Mouse (Mus musculus) B cell, adult 62 days (primary cell): ENCODE data around the gene Olfr329-ps. TPM values are rescaled to one million over a fixed set of nuclear protein-coding genes. Genes with fewer than 3 reads are reported as not detected.

Experiments used
- total RNA-seq: library from RNA; stranded (reverse); gene quantifications from 4 replicates; pipeline ENCODE4 v1.2.4, GENCODE M21; 2023

Gene Olfr329-ps
- not detected in 4 replicates for total RNA-seq

DNA sequence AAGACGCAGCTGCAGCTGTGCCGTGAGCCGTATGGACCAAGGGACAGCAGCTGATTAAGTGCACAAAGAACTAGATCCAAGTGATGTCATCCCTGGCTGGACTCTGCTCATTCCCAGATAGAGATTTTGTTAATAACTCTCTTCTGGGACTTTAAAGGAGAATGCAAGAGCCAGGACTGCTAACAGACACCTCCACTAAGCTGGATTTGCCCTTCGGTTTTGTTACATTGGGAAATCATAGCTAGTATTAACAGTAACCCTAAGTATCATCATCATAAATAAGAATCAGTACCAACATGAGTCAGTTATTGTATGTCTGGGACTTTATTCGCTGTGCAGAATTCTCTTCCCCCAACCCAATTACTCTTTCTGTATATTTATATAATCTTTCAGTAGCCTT, at the start of gene Olfr329-ps:
TSS of gene Olfr329-ps (minus strand) at position 101 of the 400 bp plus-strand sequence.

GRCm38 (mm10) chr11:58594814-58595213, 48.6 kb upstream of the Olfr329-ps start, which contains the start of gene Olfr324:
Gene Olfr324 (plus strand): TSS chr11:58595114.

GRCm38 (mm10) chr11:58577430-58577829, 31.2 kb upstream of the Olfr329-ps start, which contains the start of gene Olfr325:
Gene Olfr325 (plus strand): TSS chr11:58577730.

DNA sequence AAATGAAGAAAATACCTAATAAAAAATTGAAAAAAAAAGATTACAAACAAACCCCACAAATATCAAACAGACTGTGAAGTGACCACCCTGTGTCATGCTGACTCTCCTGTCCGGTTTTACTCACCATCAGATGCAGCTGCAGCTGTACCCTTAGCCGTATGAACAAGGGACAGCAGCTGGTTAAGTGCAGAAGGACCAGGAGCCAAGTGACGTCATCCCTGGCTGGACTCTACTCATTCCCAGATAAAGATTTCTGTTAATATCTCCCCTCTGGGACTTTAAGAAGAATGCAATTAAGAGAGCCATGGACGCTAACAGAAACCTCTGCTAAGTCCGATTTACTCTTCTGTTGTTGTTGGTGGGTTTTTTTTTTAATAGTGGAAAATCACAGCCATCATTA, 24.2 kb upstream of the Olfr329-ps start, which contains the start of gene Olfr224:
TSS of gene Olfr224 (minus strand) at position 149 of the 400 bp plus-strand sequence.

DNA sequence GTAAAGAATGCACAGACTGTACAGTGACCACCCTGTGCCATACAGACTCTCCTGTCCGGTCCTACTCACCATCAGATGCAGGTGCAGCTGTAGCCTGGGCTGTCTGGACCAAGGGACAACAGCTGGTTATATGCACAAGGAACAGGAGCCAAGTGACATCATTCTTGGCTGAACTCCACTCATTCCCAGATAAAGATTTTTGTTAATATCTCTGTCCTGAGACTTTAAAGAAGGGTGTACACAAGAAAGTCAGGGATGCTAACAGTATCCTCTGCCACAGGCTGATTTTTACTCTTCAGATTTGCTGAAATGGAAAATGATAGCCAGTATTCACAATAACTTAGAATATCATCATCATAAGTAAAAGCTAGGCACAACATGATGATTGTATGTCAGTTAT, 9.3 kb upstream of the Olfr329-ps start, which contains the start of gene Olfr328:
TSS of gene Olfr328 (minus strand) at position 101 of the 400 bp plus-strand sequence.

GRCm38 (mm10) chr11:58534736-58535135, 11.5 kb downstream of the Olfr329-ps start, which contains the start of gene Olfr330:
Gene Olfr330 (minus strand): TSS chr11:58534836.

DNA sequence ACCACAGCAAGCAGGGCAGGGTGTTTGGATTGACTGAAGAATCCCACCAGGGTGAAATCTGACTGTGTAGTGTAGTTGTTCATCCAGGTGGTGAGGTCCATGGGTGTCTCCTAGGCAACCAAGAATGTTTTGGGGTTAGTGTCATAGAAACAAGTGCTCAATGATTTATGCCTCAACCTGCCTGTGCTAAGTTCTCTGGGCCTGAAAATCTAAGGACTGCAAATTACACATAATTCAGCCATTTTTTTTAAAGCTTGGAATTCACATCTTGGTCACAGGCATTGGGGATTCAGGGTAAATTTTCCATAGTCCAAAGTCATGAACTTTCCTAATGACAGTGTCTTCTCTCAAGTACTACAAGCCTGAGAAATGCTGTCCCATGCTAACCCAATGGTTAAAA, 43.8 kb downstream of the Olfr329-ps start, which contains the start of gene Olfr331:
TSS of gene Olfr331 (minus strand) at position 101 of the 400 bp plus-strand sequence.

DNA sequence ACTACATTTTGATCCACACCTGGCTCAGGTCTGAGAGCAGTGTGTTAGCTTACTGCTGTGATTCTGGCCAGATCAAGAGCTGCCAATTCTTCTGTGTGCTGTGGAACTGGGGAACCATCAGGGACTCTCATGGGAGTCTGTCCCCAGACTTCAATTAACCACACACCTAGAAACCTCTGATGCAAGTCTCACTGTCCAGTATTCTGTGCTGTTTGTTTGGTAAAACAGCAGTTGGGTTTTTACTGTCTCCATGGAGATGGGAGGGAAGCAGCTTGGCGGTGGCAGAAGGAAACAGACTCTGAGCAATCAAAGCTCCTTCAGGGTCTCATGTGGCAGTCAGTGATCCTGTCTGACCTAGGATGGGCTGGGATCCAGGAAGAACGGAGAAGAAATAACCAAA, 53.8 kb downstream of the Olfr329-ps start, which contains the start of gene Olfr332:
TSS of gene Olfr332 (minus strand) at position 101 of the 400 bp plus-strand sequence.

Other genes starting within 250 kb of the Olfr329-ps start
- 28.3 to 34.6 TPM (median 29.4 TPM) in 4 replicates for gene Zfp692, start 239.4 kb downstream of the Olfr329-ps start, total RNA-seq
- 30.6 to 35.1 TPM (median 33.0 TPM) in 4 replicates for gene Zfp672, start 216.1 kb downstream of the Olfr329-ps start, total RNA-seq
- gene Sh3bp5l, start 215.7 kb downstream of the Olfr329-ps start, total RNA-seq: 21.8 to 27.3 TPM (median 23.7 TPM) in 4 replicates
- gene Lypd8, start 167.4 kb downstream of the Olfr329-ps start, total RNA-seq: not detected in 4 replicates
- gene 1810065E05Rik, start 125.3 kb downstream of the Olfr329-ps start, total RNA-seq: not detected in 4 replicates
- gene Gm12253, start 113.9 kb downstream of the Olfr329-ps start, total RNA-seq: not detected in 4 replicates
- gene Lypd9, start 93.5 kb downstream of the Olfr329-ps start, total RNA-seq: not detected in 4 replicates
- not detected in 4 replicates for gene Olfr30, start 84.2 kb downstream of the Olfr329-ps start, total RNA-seq
- not detected in 4 replicates for gene Olfr332, start 53.9 kb downstream of the Olfr329-ps start, total RNA-seq
- not detected in 4 replicates for gene Olfr331, start 43.9 kb downstream of the Olfr329-ps start, total RNA-seq
- gene Olfr330, start 11.6 kb downstream of the Olfr329-ps start, total RNA-seq: not detected in 4 replicates
- 0.18 to 0.48 TPM (median 0.25 TPM) in 4 replicates for gene Olfr328, start 9.2 kb upstream of the Olfr329-ps start, total RNA-seq
- gene Olfr224, start 24.1 kb upstream of the Olfr329-ps start, total RNA-seq: not detected in 4 replicates
- gene Olfr325, start 31.3 kb upstream of the Olfr329-ps start, total RNA-seq: not detected in 4 replicates
- gene Olfr324, start 48.7 kb upstream of the Olfr329-ps start, total RNA-seq: not detected in 4 replicates
- gene 2210407C18Rik, start 69.7 kb upstream of the Olfr329-ps start, total RNA-seq: not detected in 4 replicates
- gene Olfr323, start 84.1 kb upstream of the Olfr329-ps start, total RNA-seq: not detected in 4 replicates
- not detected in 4 replicates for gene Trim58, start 94.0 kb upstream of the Olfr329-ps start, total RNA-seq
- gene Olfr322, start 112.4 kb upstream of the Olfr329-ps start, total RNA-seq: not detected in 4 replicates
- not detected in 4 replicates for gene Olfr320, start 134.7 kb upstream of the Olfr329-ps start, total RNA-seq
- not detected in 4 replicates for gene Olfr319, start 152.7 kb upstream of the Olfr329-ps start, total RNA-seq
- 0.41 to 1.1 TPM (median 0.60 TPM) in 4 replicates for gene Olfr318, start 177.6 kb upstream of the Olfr329-ps start, total RNA-seq
- not detected in 4 replicates for gene Olfr317, start 192.8 kb upstream of the Olfr329-ps start, total RNA-seq
- gene Olfr316, start 206.3 kb upstream of the Olfr329-ps start, total RNA-seq: not detected in 4 replicates
- not detected in 4 replicates for gene Olfr315, start 226.8 kb upstream of the Olfr329-ps start, total RNA-seq
- gene Olfr314, start 236.5 kb upstream of the Olfr329-ps start, total RNA-seq: 0.20 TPM in 1 of 4 replicates, not detected in the others